Mouse (Mus musculus) kidney, adult 2 months (tissue): Measurements from ENCODE around the gene Myh7. TPM values are rescaled to one million over a fixed set of nuclear protein-coding genes. Genes with fewer than 3 reads are reported as not detected.

Experiments used
- DNase-seq: peaks from one replicate; pipeline ENCODE4 v3.0.0; 2021
- H3K27ac ChIP-seq: fragments of 200-500 bp; 2 replicates; pipeline ENCODE4 v1.5.1; 2012; ENCODE audit warnings: low read depth, low read length, control low read depth, inconsistent platforms; ENCODE audit not compliant: insufficient read depth
- H3K27me3 ChIP-seq: fragments of 200-500 bp; replicated peaks from 2 replicates; pipeline ENCODE4 v1.6.1; 2012; ENCODE audit warnings: mild to moderate bottlenecking, moderate library complexity, low read length, inconsistent platforms; ENCODE audit not compliant: control insufficient read depth, insufficient read depth
- H3K36me3 ChIP-seq: fragments of 200-500 bp; 2 replicates; pipeline ENCODE4 v1.6.1; 2012; ENCODE audit warnings: mild to moderate bottlenecking, moderate library complexity, low read length, inconsistent platforms; ENCODE audit not compliant: control insufficient read depth, insufficient read depth
- H3K4me1 ChIP-seq: fragments of 200-500 bp; 2 replicates; pipeline ENCODE4 v1.6.1; 2011; ENCODE audit warnings: low read length; ENCODE audit not compliant: control insufficient read depth, insufficient read depth
- H3K4me3 ChIP-seq: fragments of 200-500 bp; 2 replicates; pipeline ENCODE4 v1.5.1; 2011; ENCODE audit warnings: mild to moderate bottlenecking, low read depth, low read length, control low read depth; ENCODE audit not compliant: insufficient read depth
- CTCF ChIP-seq: fragments of 200-500 bp; conservative IDR thresholded peaks from 2 replicates; pipeline ENCODE4 v1.5.1; 2011; ENCODE audit warnings: low read depth, mild to moderate bottlenecking, control low read depth, low read length, moderate library complexity, mixed read lengths; ENCODE audit not compliant: insufficient read depth, insufficient read length
- POLR2A ChIP-seq: fragments of 200-500 bp; IDR thresholded peaks from one replicate; pipeline ENCODE4 v1.6.1; 2011; ENCODE audit warnings: low read depth, low read length, control low read depth
- WGBS: fragments of 180-500 bp; shearing (Covaris S2); methylation state at CpG from one replicate; pipeline ENCODE4 v1.1.7; 2018; 5-methylcytosine and 5-hydroxymethylcytosine counted together
- polyA plus RNA-seq: library from polyadenylated mRNA; depleted of rRNA; stranded (reverse); fragments of >200 nt; gene quantifications from 2 replicates; pipeline ENCODE4 v1.2.3, GENCODE M21; 2012

Gene Myh7
- polyA plus RNA-seq, 1 experiment = 5.2 TPM

GRCm38 (mm10) chr14:55014591-55014990, 20.2 kb upstream of the Myh7 start:
- no peak for DNase-seq

GRCm38 (mm10) chr14:55011116-55011515, 16.7 kb upstream of the Myh7 start:
- no peak overlapping the region for H3K4me3 ChIP-seq
- no peaks in the 10 kb centered on the region for H3K27me3 ChIP-seq
- H3K36me3 ChIP-seq = no peaks in the 10 kb centered on the region
- peaks cover 3% of the 10 kb centered on the region; the same call in 1 of the 2 replicates for H3K4me1 ChIP-seq
- 79% methylated on average over 4 of the region's 4 CpGs for WGBS
- peak; percentile 26 for DNase-seq
- H3K27ac ChIP-seq = no peak overlapping the region
- TF ChIP-seq POLR2A (no peak), CTCF (peak; percentile 44)

More at GRCm38 (mm10) chr14:55014591-55014990, 20.2 kb upstream of the Myh7 start:
- H3K4me1 ChIP-seq = peaks cover 3% of the 10 kb centered on the region; the same call in 1 of the 2 replicates
- TF ChIP-seq CTCF (no peak), POLR2A (no peak)
- no peaks in the 10 kb centered on the region for H3K27me3 ChIP-seq
- peak overlapping the region; percentile 90 for H3K27ac ChIP-seq
- peak overlapping the region; percentile 64 for H3K4me3 ChIP-seq
- WGBS = under 1% methylated on average over 27 of the region's 27 CpGs
- H3K36me3 ChIP-seq = no peaks in the 10 kb centered on the region

- Histone ChIP-seq H3K27ac (no peak overlapping the region), H3K4me3 (no peak overlapping the region), H3K27me3 (no peaks in the 10 kb centered on the region), H3K4me1 (no peaks in the 10 kb centered on the region), H3K36me3 (no peaks in the 10 kb centered on the region)
- no peak for TF ChIP-seq POLR2A
- no peak for TF ChIP-seq CTCF
- WGBS = 81% methylated on average over 8 of the region's 8 CpGs
- DNase-seq = no peak
Observed at GRCm38 (mm10) chr14:55008417-55008816, 14.0 kb upstream of the Myh7 start.

- no peaks in the 10 kb centered on the region for H3K27me3 ChIP-seq
- no peak for TF ChIP-seq POLR2A
- no peak for TF ChIP-seq CTCF
- no peak overlapping the region for H3K27ac ChIP-seq
- no peaks in the 10 kb centered on the region for H3K36me3 ChIP-seq
- WGBS = 92% methylated on average over 9 of the region's 9 CpGs
- H3K4me1 ChIP-seq = no peaks in the 10 kb centered on the region
- no peak for DNase-seq
- no peak overlapping the region for H3K4me3 ChIP-seq
Observed at GRCm38 (mm10) chr14:55007120-55007908, 12.9 kb upstream of the Myh7 start.

GRCm38 (mm10) chr14:55006541-55006940, 12.1 kb upstream of the Myh7 start:
- H3K27me3 ChIP-seq = no peaks in the 10 kb centered on the region
- H3K4me1 ChIP-seq = no peaks in the 10 kb centered on the region
- no peak for DNase-seq
- H3K27ac ChIP-seq = no peak overlapping the region
- WGBS = 79% methylated on average over 3 of the region's 3 CpGs
- H3K4me3 ChIP-seq = no peak overlapping the region
- H3K36me3 ChIP-seq = no peaks in the 10 kb centered on the region
- no peak for TF ChIP-seq POLR2A
- no peak for TF ChIP-seq CTCF

GRCm38 (mm10) chr14:55005967-55006366, 11.5 kb upstream of the Myh7 start:
- TF ChIP-seq POLR2A (no peak), CTCF (no peak)
- H3K4me3 ChIP-seq = no peak overlapping the region
- DNase-seq = no peak
- H3K4me1 ChIP-seq = no peaks in the 10 kb centered on the region
- H3K36me3 ChIP-seq = no peaks in the 10 kb centered on the region
- no peak overlapping the region for H3K27ac ChIP-seq
- no peaks in the 10 kb centered on the region for H3K27me3 ChIP-seq
- 93% methylated on average over 8 of the region's 8 CpGs for WGBS

GRCm38 (mm10) chr14:55005506-55005905, 11.1 kb upstream of the Myh7 start:
- TF ChIP-seq CTCF (no peak), POLR2A (no peak)
- 76% methylated on average over 2 of the region's 2 CpGs for WGBS
- Histone ChIP-seq H3K4me1 (no peaks in the 10 kb centered on the region), H3K27ac (no peak overlapping the region), H3K27me3 (no peaks in the 10 kb centered on the region), H3K4me3 (no peak overlapping the region), H3K36me3 (no peaks in the 10 kb centered on the region)
- DNase-seq = no peak
